Mouse (Mus musculus): ENCODE data around the gene Ankrd17. TPM values are rescaled to one million over a fixed set of nuclear protein-coding genes. Genes with fewer than 3 reads are reported as not detected.
"Not testable (repeated sequence)": the region's sequence is repeated elsewhere in the genome, so short reads cannot be mapped to it uniquely, and the experiment has no call there.

Gene Ankrd17
- total RNA-seq, 2 experiments from 2014 or later, result 106 to 110 TPM

DNA sequence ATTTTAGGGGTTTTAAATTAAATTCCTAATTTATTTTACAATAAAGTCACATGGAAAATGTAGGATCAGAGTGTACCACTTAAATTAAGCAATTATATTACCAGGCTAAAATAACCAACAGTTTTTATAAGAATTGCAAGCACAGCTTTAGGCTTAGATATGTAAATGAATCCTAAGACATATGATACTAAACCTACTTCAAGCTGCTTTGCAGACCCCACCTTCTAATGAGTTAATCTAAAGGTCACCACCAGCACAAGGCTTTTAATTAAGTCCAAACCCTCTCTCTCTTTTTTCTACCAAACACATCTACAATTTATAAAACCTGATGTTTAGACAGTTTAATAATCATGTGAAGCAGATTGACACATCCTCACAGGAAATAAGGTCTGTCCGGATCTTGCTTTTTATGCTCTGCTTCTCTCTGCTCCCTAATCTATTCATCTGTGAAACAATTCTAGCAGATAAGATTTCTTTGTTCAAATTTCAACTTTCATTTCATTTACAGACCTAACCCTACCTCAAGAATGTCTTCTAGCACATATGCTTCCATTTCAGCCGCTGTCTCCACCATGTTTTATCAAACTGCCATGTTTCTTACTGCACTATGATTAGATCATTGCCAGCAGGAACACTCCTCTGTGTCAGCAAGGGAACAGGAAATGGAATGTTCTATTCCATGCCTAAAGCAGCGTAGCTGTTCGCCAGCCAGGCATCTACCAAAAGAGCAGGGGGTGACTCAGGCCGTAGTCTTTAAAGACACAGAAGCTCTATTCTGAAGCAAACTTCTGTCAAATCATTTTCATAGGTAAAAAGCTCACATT is 27.0 kb downstream of the Ankrd17 start:
- peak; percentile 50 to 85 for DNase-seq (ENCODE audit: low spot score in 2 of 2)

DNA sequence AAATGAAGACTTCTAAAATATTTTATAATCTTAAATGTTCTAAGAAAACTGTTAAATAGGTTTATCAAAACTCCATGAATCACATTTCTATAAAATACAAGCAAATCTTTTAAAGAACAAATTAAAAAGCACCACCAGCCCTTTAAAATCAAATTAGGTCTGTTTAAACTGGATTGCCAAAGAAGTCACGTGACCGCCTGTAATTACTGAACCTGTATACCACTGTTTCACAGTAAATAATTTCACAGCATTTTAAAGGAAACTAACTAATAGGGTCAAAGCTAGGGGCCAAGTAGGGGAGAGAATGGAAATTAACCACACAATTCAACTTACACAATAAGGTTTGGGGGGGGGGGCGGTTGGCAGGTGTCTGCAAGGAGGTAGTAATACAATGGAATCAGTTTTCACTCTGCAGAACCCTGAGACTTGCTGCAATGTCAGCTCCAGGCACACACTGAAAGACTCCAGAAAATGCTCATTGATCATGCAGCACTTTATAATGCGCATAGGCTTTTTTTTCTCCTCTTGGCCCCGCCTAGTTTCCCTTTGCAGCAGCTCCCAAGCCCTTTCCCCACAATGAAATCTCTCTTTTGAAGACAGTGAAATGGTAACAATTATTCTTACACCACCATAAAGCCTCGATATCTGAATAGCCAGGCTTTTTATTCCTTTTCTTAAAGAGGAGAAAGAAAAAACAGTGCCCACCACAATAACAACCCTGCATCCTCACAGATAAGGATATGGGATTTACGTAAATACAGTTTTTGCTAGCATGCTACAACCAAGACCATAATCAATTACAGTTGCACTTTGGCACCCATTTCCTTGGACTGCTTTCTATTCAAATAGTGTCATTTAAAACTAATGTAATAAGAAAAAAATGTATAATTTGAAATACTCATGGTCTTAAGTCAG is 27.9 kb downstream of the Ankrd17 start:
- DNase-seq (ENCODE audit: low spot score in 2 of 2), result no peak

DNA sequence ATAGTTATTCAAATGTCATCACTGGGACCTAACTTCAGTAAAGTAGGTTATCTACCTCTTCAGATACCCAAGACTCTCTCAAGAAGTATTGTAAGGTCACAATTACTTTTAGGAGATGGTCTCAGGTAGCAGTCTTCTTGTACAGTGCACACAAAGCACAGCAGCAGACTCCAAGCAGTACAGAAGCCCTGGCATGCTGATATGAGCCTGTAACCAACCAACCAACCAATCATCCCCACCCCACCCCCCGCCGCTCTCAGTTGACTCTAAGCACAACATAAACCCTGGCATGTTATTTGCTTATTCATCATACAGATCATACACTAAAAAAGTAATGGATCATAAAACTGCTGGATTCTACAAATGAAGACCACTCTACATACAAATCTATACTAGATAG is 33.9 kb downstream of the Ankrd17 start:
- DNase-seq (ENCODE audit: low spot score in 2 of 2), result no peak

DNA sequence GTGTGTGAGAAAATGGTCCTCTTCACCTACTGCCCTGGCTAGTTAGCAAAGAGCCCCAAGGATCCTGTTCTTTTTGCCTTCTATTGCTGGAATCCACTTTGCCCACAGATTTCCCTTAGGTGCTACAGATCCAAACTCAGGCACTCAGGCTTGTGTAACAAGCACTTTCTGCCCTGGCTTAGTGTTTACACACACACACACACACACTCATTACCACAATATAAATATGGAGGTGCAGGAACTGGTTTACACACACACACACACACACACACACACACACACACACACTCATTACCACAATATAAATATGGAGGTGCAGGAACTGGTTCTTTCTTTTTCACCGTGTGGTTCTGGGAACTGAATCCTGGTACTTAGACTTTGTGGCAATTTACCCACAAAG is 35.3 kb downstream of the Ankrd17 start:
- no peak for DNase-seq (ENCODE audit: low spot score in 2 of 2)

DNA sequence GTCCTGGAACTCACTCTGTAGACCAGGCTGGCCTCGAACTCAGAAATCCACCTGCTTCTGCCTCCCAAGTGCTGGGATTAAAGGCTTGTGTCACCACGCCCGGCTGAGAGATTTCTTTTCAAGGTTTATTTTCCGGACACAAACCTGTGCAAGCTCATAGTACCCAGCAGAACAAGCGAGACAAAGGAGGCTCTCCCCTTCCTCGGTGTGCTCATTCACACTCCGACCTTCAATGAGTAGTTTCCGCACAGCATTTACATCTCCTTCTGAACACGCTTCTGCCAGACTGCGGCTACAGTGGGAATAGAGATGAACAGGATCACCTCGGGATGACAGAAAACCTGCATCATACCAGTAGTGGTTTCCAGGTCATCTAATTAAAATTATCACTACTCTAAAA is 68.0 kb downstream of the Ankrd17 start:
- no peak for DNase-seq (ENCODE audit: low spot score in 2 of 2)

DNA sequence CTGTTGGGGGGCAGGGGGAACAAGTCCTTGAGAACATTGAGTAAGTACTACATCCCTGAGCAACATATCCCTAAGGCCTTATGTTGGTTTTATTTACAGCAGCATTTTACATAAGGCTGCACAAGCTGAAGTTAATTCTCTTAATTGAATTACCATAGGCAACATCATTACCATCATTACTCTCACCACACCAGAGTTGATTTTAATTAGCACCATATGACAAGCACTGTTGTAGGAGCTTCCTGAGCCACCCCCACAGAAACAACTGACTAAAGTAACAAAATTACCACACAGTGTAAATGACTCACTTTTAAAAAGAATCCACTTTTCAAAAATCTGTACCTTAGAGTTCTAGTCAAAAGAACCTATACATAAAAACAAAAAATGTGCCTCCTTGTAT is 76.5 kb downstream of the Ankrd17 start:
- no peak for DNase-seq (ENCODE audit: low spot score in 2 of 2)

DNA sequence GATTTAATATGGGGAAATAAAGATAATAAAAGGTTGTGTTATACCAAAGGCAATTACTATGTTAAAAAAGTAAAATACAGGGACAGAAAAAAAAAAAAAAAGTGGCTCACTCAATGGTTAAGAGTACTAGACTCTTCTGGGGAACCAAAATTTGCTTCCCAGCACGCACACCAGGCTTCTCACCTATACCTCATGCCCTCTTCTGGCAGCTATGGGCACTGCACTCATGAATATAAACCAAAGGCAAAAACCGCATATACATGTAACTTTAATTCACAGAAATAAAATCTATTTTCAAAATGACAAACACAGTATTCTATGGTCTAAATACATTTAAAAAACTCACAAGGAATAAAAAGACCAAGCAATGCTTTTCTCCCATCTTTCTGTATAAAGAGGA is 79.8 kb downstream of the Ankrd17 start:
- no peak for DNase-seq (ENCODE audit: low spot score in 2 of 2)

DNA sequence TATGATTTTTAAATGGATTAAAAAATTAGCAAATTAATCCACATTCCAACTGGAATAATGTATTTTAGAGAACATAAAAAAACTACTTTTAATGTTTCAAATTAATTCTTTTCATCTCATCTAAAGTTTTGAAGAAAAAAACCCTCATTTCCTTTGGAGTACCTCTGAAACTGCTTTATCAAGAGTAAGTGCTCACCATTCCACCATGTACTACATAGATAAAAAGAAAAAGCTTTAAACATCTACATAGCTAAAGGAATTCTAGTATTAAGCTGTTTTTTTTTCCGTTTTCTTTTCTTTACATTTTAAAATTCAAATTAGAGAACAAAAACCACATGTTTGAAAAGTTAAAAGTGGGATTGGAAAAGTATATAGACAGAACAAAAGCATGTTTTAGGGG is 86.3 kb downstream of the Ankrd17 start:
- no peak for DNase-seq (ENCODE audit: low spot score in 2 of 2)

DNA sequence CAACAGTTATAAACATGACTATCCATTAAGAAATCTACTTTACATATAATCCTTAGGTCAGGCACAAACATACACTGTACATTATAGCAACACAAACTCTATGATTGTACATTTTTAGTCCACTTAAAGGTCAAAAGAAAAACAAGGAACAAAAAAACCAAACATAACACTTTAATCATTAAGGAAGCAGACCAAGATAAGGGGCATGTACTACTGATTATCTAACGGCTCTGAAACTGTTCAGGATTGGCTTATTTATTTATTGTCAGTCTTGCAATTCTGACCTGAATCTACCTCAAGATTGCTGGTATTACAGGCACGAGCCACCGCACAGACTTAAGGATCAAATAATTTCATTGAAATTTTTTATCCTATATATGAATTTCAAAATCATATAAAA is 87.0 kb downstream of the Ankrd17 start:
- DNase-seq (ENCODE audit: low spot score in 2 of 2), result no peak

DNA sequence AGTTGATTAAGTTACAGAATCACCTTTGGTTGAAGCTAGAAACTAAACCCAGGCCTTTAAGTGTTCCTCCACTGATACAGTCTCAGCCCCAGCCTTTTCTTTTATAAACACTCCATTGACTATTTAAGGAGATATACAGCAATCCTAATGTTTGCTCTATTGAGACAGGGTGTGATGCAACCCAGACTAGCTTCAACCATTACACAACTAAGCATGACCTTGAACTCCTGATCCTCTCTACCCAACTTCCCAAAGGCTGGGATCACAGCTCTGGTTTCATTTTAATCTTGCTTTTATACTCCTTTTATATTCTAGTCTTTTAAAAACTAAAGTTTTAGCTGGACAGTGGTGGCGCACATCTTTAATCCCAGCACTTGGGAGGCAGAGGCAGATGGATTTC is 88.9 kb downstream of the Ankrd17 start:
- no peak for DNase-seq (ENCODE audit: low spot score in 2 of 2)

DNA sequence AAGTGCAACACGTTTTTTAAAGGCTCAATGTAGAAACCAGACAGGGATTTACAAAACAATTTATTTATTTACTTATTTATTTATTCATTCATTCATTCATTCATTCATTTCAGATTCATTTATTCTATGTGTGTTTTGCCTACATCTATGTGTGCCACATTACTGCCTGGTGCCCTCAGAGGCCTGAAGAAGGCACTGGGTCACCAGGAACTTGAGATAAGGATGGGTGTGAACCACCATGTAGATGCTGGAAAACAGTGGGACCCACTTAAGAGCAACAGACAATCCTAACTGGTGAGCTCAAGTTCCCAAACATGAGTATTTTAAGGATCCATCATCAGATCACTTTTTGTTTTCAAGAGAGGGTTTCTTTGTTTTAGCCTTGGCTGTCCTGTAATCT is 91.6 kb downstream of the Ankrd17 start:
- no peak for DNase-seq (ENCODE audit: low spot score in 2 of 2)

DNA sequence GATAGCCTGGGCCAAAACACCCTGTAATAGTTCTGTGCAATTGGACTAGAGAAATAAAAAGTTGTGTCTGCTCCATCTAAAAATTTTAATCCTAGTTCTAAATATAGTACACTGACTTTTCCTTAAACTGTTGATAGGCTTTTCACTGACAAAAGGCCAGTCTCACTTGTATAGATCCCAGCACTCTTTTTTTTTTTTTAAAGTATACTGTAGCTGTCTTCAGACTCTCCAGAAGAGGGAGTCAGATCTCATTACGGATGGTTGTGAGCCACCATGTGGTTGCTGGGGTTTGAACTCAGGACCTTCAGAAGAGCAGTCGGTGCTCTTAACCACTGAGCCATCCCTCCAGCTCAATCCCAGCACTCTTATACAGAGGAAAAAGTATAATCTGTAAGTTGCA is 104.1 kb downstream of the Ankrd17 start:
- DNase-seq (ENCODE audit: low spot score in 2 of 2), result not testable (repeated sequence)

DNA sequence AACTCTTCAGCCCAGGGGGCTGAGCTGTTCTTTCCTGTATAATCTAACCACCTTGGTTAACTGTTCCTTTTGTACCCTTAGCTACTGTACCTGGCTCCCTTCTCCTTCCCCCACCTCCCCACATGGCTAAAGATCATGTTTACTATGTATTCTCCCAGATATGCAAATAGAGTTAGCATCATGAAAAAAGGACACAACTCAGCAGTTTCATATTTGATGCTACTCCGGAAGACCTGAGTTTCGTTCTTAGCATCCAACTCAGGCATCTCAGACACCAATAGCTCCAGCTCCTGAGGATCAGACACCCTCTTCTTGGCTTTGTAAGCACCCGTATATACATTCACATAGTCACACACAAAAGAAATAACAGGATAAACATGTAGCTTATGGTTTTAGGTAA is 109.4 kb downstream of the Ankrd17 start:
- no peak for DNase-seq (ENCODE audit: low spot score in 2 of 2)

DNA sequence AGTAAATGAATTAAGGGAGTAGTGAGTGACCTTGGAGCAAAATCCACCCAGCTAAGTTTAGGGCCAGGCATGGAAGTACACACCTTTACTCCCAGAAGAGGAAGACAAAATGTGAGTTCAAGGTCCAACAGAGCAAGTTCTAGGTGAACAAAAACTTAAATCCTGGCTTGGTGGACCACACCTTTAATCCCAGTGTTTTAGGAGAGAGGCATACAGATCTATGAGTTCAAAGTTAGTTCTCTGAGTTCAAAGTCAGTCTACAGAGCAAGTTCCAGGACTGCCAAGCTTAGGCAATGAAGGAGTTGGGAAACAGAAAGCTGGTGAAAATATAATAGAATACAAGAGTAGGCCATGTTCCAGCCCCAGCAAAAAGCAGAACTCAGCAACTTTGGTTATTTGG is 118.9 kb downstream of the Ankrd17 start:
- no peak for DNase-seq (ENCODE audit: low spot score in 2 of 2)

DNA sequence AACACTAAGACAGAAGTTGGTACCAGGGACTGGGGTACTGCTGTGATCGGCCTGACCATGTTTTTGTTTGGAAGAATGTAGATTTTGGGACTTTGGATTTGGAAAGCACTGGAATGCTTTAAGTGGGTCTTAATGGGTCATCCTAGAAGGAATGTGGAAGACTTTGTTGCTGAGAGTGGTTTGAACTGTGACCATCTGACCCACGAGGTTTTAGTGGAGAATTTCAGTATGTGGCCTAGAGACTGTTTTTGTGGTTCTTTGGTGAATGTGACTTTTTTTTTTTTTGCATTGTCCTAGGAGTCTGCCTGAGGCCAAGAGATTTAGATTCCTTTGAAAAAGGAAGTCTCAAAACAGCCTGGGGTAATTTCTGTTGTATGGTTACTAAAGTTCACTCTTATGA is 119.4 kb downstream of the Ankrd17 start:
- no peak for DNase-seq (ENCODE audit: low spot score in 2 of 2)

DNA sequence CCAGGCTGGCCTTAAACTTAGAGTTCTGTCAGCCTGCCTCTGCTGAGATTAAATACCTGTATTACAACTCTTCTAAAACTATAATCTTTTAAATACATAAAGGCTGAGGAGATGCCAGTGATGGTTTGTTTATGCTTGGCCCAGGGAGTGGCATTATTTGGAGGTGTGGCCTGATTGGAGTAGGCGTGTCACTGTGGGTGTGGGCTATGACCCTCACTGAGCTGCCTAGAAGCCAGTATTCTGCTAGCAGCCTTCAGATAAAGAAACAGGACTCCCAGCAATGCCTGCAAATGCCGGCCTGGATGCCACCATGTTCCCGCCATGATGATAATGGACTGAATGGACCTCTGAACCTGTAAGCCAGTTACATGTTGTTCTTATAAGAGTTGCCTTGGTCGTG is 119.8 kb downstream of the Ankrd17 start:
- no peak for DNase-seq (ENCODE audit: low spot score in 2 of 2)

DNA sequence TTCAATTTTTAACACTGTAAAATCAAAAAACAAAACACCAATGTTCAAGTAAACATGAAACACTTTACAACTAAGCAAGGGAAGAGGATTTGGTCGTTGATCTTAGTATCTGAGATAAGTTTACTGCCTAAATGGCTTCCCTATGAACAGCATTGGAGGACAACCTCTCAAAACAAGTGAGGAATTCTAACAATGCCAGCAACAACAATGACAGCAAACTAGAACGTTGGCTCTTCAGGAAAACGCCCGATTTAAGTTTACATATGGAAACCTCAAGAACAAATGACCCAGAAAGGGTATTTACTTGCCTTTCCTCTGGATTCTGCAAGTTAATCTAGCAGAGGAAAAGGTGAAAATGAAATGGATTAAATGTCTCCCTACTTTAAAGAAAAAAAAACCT is 121.0 kb downstream of the Ankrd17 start:
- DNase-seq (ENCODE audit: low spot score in 2 of 2), result no peak

DNA sequence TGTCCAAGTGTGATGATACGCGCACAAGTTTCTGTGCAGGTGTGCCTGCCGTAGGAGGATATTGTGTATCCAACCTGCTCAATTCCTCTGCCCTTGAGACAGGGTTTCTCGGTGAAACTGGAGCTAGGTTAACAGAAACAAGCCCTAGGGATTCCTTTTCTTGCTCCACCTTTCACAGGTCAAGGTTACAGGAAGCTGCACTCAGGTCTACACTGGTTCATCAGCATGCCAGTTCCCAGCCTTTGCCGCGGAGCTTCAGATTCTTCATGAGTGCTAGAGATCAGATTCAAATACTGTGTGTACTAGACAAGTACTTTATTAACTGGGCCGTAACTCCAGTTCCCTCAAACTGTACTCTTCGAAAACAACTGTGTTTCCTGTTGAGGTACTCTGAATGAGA is 131.2 kb downstream of the Ankrd17 start:
- DNase-seq (ENCODE audit: low spot score in 2 of 2), result no peak

DNA sequence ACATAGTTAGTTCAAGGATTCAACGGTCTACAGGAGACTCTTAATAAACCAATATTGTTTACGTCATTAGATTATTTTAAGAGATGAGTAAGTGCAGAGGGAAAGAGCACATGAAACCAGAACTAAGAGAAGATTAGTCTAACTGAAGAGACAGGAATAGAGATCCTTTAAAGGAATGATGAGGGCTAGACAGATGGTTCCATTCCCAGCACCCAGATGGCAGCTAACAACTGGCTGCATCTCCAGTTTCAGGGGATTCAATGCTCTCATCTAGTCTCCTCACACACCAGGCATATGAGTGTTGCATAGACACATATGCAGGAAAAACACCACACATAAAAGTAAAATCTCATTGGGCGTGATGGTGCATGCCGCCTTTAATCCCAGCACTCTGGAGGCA is 133.1 kb downstream of the Ankrd17 start:
- peak in 1 of 2 experiments; percentile 34 for DNase-seq (ENCODE audit: low spot score in 2 of 2)

DNA sequence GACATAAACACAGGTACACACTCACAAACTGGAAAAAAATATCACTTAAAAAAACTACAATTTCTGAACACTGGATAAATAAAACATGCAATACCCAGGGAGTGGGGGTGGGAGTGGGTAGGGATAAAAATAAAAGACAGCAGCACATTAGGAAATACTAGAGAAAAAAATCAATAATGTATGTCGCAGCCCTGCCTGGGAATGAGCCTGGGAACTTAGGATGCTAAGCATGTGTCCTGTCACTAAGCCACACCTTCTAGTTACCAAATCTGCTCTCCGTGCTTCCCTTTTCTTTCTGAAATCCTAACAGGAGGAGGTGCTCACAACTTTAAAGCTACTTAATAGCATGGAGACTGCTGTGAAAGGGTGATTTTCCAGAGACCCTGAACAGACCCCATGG is 136.6 kb downstream of the Ankrd17 start:
- no peak for DNase-seq (ENCODE audit: low spot score in 2 of 2)

DNA sequence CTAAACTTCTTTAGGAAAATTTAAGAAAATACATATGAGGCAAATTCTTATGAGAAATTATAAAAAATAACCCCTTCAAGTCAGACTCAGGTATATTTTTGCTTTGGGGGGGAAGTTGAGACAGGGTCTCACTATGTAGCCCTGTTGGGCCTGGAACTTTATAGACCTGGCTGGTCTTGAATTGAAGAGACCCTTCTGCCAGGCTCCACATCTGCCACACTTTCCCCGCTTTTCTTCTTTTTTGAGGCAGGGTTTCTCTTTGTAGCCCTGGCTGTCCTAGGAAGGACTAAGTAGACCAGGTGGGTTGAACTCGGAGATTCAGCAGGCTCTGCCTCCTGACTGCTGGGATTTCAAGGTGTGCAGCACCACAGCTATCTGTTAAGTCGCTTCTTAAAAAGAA is 139.7 kb downstream of the Ankrd17 start:
- DNase-seq (ENCODE audit: low spot score in 2 of 2), result no peak

DNA sequence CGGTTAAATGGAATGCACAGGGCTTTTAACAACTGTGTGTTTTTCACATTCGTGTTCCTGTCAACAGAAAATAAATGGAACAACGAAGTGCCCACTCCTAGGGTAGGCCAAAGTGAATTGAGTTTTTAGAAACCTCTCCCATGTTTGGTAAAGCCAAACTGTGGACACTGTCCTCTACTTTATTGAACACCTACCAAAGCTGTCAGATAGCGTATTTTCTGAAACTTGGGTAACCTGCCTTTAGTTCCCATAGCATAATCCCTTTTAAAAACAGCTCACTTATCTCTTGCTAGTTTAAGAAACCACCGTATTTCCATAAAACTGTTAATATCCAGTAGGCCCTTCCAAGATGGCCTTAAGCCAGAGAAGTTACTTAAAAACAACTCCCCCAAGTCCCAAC is 141.6 kb downstream of the Ankrd17 start:
- DNase-seq (ENCODE audit: low spot score in 2 of 2), result no peak

Measured in layer of hippocampus, postnatal 14 days (tissue).